Mouse (Mus musculus) hindbrain, embryonic 11.5 days (tissue): ENCODE results near the gene Bdkrb2. TPM values are rescaled to one million over a fixed set of nuclear protein-coding genes. Genes with fewer than 3 reads are reported as not detected.

ENCODE experiments used
- ATAC-seq: fragments of 200-750 bp; cut with Nextera tagmentation; 2 replicates; pipeline ENCODE4 v1.8.0; 2017; ENCODE audit warnings: mild to moderate bottlenecking, moderate TSS enrichment, moderate library complexity; ENCODE audit not compliant: low FRiP score
- DNase-seq: peaks from one replicate; pipeline ENCODE4 v3.0.0-alpha.2; 2015; ENCODE audit warnings: low spot score
- H3K27ac ChIP-seq: fragments of 300-500 bp; sonication (generic); 2 replicates; pipeline ENCODE4 v1.5.1; 2014; ENCODE audit warnings: mild to moderate bottlenecking, low read depth, low read length
- H3K27me3 ChIP-seq: fragments of 300-500 bp; sonication (generic); 2 replicates; pipeline ENCODE4 v1.6.1; 2014; ENCODE audit warnings: mild to moderate bottlenecking, low read length, moderate library complexity, mixed read lengths; ENCODE audit not compliant: control insufficient read depth, insufficient read depth
- H3K36me3 ChIP-seq: fragments of 300-500 bp; sonication (generic); 2 replicates; pipeline ENCODE4 v1.6.1; 2014; ENCODE audit warnings: mild to moderate bottlenecking, low read length, moderate library complexity, mixed read lengths; ENCODE audit not compliant: control insufficient read depth, insufficient read depth
- H3K4me1 ChIP-seq: fragments of 300-500 bp; sonication (generic); replicated peaks from 2 replicates; pipeline ENCODE4 v1.6.1; 2014; ENCODE audit warnings: low read length, mixed read lengths; ENCODE audit not compliant: control insufficient read depth, insufficient read depth
- H3K4me2 ChIP-seq: fragments of 300-500 bp; sonication (generic); replicated peaks from 2 replicates; pipeline ENCODE4 v1.6.1; 2014; ENCODE audit warnings: mild to moderate bottlenecking, low read depth, low read length
- H3K4me3 ChIP-seq: fragments of 300-500 bp; sonication (generic); 2 replicates; pipeline ENCODE4 v1.5.1; 2014; ENCODE audit warnings: low read depth, low read length
- H3K9ac ChIP-seq: fragments of 300-500 bp; sonication (generic); 2 replicates; pipeline ENCODE4 v1.6.1; 2014; ENCODE audit warnings: low read depth, low read length
- H3K9me3 ChIP-seq: fragments of 300-500 bp; sonication (generic); 2 replicates; pipeline ENCODE4 v1.6.1; 2016; ENCODE audit warnings: low read length; ENCODE audit not compliant: control insufficient read depth
- WGBS: fragments of 180-500 bp; shearing (Covaris S2); extraction: QIAGEN DNeasy Blood & Tissue Kit; methylation state at CpG from one replicate; pipeline ENCODE4 v1.1.7; 2014; 5-methylcytosine and 5-hydroxymethylcytosine counted together
- polyA plus RNA-seq: library from polyadenylated mRNA; unstranded; fragments of >200 nt; fragmentation: Nextera tagmentation; extraction: Ambion mirVana; gene quantifications from 2 replicates; pipeline ENCODE4 v1.2.1, GENCODE M21; 2014

Gene Bdkrb2
- polyA plus RNA-seq, 1 experiment from 2014 or later = 0.12 TPM

GRCm38 (mm10) chr12:105587526-105587925 is 24.5 kb downstream of the Bdkrb2 start:
- H3K36me3 ChIP-seq = no peaks in the 10 kb centered on the region
- H3K27ac ChIP-seq = no peak overlapping the region
- ATAC-seq = no peak
- H3K9ac ChIP-seq = no peak overlapping the region
- DNase-seq = no peak
- WGBS = 81% methylated on average over 8 of the region's 8 CpGs
- H3K4me3 ChIP-seq = no peak overlapping the region
- H3K9me3 ChIP-seq = no peaks in the 10 kb centered on the region
- no peak overlapping the region for H3K4me2 ChIP-seq
- H3K27me3 ChIP-seq = no peaks in the 10 kb centered on the region
- H3K4me1 ChIP-seq = no peaks in the 10 kb centered on the region

GRCm38 (mm10) chr12:105590786-105591185 is 27.8 kb downstream of the Bdkrb2 start:
- no peaks in the 10 kb centered on the region for H3K4me1 ChIP-seq
- no peak overlapping the region for H3K4me3 ChIP-seq
- H3K27ac ChIP-seq = no peak overlapping the region
- no peak overlapping the region for H3K4me2 ChIP-seq
- DNase-seq (no peak), ATAC-seq (no peak)
- WGBS = 88% methylated on average over 7 of the region's 7 CpGs
- H3K9ac ChIP-seq = no peak overlapping the region
- no peaks in the 10 kb centered on the region for H3K27me3 ChIP-seq
- H3K9me3 ChIP-seq = no peaks in the 10 kb centered on the region
- H3K36me3 ChIP-seq = no peaks in the 10 kb centered on the region

GRCm38 (mm10) chr12:105592361-105592761 is 29.3 kb downstream of the Bdkrb2 start:
- 96% methylated on average over 23 of the region's 23 CpGs for WGBS
- no peaks in the 10 kb centered on the region for H3K36me3 ChIP-seq
- no peak overlapping the region for H3K4me2 ChIP-seq
- H3K27me3 ChIP-seq = no peaks in the 10 kb centered on the region
- no peak overlapping the region for H3K9ac ChIP-seq
- ATAC-seq = no peak
- no peak for DNase-seq
- no peaks in the 10 kb centered on the region for H3K9me3 ChIP-seq
- H3K4me3 ChIP-seq = no peak overlapping the region
- H3K4me1 ChIP-seq = no peaks in the 10 kb centered on the region
- H3K27ac ChIP-seq = no peak overlapping the region

DNA sequence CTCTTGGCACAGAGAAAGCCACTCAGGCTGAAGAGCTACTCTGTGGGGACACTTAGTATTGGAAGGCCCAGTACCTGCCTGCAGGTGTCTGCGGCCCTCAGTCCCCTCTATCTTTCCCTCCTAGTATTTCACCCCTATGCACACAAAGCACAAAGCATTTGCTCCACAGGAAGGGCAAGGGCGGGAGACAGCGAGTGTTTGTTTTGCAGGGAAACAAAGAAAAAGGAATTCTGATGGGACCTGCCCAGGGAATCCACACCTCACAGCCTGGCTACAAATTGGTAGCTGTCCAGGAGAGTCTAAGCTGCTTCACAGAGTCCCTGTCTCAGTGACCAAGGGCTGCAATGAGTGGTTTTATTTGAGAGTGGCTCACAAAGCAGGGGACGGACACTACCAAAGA is 30.4 kb downstream of the Bdkrb2 start:
- no peak for ATAC-seq
- WGBS = 62% methylated on average over 4 of the region's 4 CpGs
- H3K9ac ChIP-seq = no peak overlapping the region

GRCm38 (mm10) chr12:105597135-105597534 is 34.1 kb downstream of the Bdkrb2 start:
- Histone ChIP-seq H3K27ac (no peak overlapping the region), H3K9ac (no peak overlapping the region), H3K27me3 (no peaks in the 10 kb centered on the region), H3K4me3 (no peak overlapping the region), H3K4me1 (no peaks in the 10 kb centered on the region), H3K36me3 (no peaks in the 10 kb centered on the region), H3K9me3 (no peaks in the 10 kb centered on the region), H3K4me2 (no peak overlapping the region)
- DNase-seq = no peak
- 84% methylated on average over 8 of the region's 8 CpGs for WGBS
- ATAC-seq = no peak

More for the DNA sequence above, 30.4 kb downstream of the Bdkrb2 start:
- Histone ChIP-seq H3K27me3 (no peaks in the 10 kb centered on the region), H3K9me3 (no peaks in the 10 kb centered on the region), H3K27ac (no peak overlapping the region), H3K4me2 (no peak overlapping the region), H3K4me1 (no peaks in the 10 kb centered on the region), H3K4me3 (no peak overlapping the region), H3K36me3 (no peaks in the 10 kb centered on the region)
- no peak for DNase-seq

DNA sequence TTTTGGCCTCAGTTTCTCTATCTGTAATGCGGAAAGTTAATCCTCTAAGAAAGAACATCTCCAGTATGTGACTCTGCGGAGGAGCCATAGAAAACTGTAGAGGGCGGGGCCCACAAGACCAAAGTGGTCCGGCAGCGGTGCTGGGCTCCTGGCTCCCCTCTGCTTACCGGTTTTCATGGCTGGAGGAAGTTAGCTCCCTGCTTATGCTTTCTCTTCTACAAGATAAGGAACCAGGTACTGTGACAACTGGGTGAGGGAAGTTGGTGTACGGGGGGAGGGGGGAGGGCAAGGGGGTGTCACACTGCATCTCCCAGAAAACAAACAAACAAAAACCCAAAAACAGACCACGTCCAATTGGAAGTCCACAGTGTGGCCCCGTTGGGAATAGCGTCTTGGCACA is 35.5 kb downstream of the Bdkrb2 start:
- H3K4me2 ChIP-seq = no peak overlapping the region
- H3K9ac ChIP-seq = no peak overlapping the region
- H3K4me3 ChIP-seq = no peak overlapping the region
- H3K9me3 ChIP-seq = no peaks in the 10 kb centered on the region
- WGBS = 80% methylated on average over 10 of the region's 10 CpGs
- DNase-seq (no peak), ATAC-seq (no peak)
- no peaks in the 10 kb centered on the region for H3K27me3 ChIP-seq
- H3K36me3 ChIP-seq = no peaks in the 10 kb centered on the region
- no peak overlapping the region for H3K27ac ChIP-seq
- no peaks in the 10 kb centered on the region for H3K4me1 ChIP-seq

- Histone ChIP-seq H3K36me3 (no peaks in the 10 kb centered on the region), H3K27me3 (no peaks in the 10 kb centered on the region), H3K4me1 (no peaks in the 10 kb centered on the region), H3K9ac (no peak overlapping the region), H3K9me3 (no peaks in the 10 kb centered on the region), H3K4me2 (no peak overlapping the region), H3K27ac (no peak overlapping the region), H3K4me3 (no peak overlapping the region)
- DNase-seq (no peak), ATAC-seq (no peak)
- 49% methylated on average over 5 of the region's 5 CpGs for WGBS
Measured at GRCm38 (mm10) chr12:105599098-105599497, 36.1 kb downstream of the Bdkrb2 start.

DNA sequence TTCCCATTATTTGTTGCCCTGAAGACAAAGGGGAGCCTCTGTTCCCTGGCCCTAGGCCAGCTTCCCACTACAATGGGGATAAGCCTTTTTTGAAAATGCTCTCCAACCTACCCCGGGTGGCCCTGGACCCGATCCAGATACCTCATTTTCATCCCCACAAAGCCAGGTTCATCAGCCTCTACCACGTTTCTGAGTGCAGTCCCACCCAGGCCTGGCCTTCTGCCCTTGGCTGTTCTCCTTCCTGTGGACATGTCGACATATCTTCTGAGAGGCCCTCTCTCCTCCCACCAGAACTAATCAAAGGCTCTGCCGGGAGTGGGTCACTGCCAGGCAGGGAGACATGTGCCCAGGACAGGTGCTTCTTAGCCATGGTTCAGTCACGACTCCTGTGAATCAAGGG is 38.6 kb downstream of the Bdkrb2 start:
- no peaks in the 10 kb centered on the region for H3K27me3 ChIP-seq
- no peaks in the 10 kb centered on the region for H3K4me1 ChIP-seq
- H3K9ac ChIP-seq = no peak overlapping the region
- WGBS = 62% methylated on average over 6 of the region's 6 CpGs
- DNase-seq = no peak
- ATAC-seq = no peak
- H3K36me3 ChIP-seq = no peaks in the 10 kb centered on the region
- no peak overlapping the region for H3K27ac ChIP-seq
- H3K4me3 ChIP-seq = no peak overlapping the region
- H3K4me2 ChIP-seq = no peak overlapping the region
- H3K9me3 ChIP-seq = no peaks in the 10 kb centered on the region

- Histone ChIP-seq H3K4me3 (no peak within 1 kb of the TSS), H3K9me3 (no peaks in the 10 kb centered on the region), H3K27me3 (no peaks in the 10 kb centered on the region), H3K36me3 (no peaks in the 10 kb centered on the region), H3K4me1 (no peaks in the 10 kb centered on the region), H3K4me2 (no peak within 1 kb of the TSS), H3K27ac (no peak within 1 kb of the TSS), H3K9ac (no peak within 1 kb of the TSS)
- DNase-seq (no peak), ATAC-seq (no peak)
- 88% methylated on average over 11 of the region's 11 CpGs for WGBS
Measured at GRCm38 (mm10) chr12:105602581-105603210, 39.7 kb downstream of the Bdkrb2 start, which contains the start of gene Bdkrb1. Bdkrb1 (plus strand) TSS chr12:105603085.
